Mouse (Mus musculus) heart, postnatal 36 days (tissue): Measurements from ENCODE around the gene Slc50a1. TPM values are rescaled to one million over a fixed set of nuclear protein-coding genes. Genes with fewer than 3 reads are reported as not detected.

ENCODE experiments used
- microRNA-seq, 2 experiments: library from miRNA; unstranded; fragments of <30 nt; microRNA quantifications; one replicate each; pipeline ENCODE4 v1.2.0; 2021; ENCODE audit warnings: borderline number of aligned reads in 2 of 2
- total RNA-seq, 2 experiments: library from RNA; stranded (reverse); gene quantifications; 2 replicates each; pipeline ENCODE4 v1.2.3; 2021

Gene Slc50a1
- total RNA-seq, 2 experiments from 2014 or later = 20.5 to 23.0 TPM

Small RNA genes lying within 50 kb of the gene (microRNA-seq; reads per million reads assigned to microRNA genes)
- 8.7 to 42.4 reads per million in 2 experiments for gene Mir92b

Other genes starting within 250 kb of the Slc50a1 start
- gene Rusc1, start 177.3 kb downstream of the Slc50a1 start, total RNA-seq = 10 to 100 TPM; 24.4 to 25.1 TPM
- gene Gm43738, start 169.5 kb downstream of the Slc50a1 start, total RNA-seq = not detected
- gene Fdps, start 168.6 kb downstream of the Slc50a1 start, total RNA-seq = 10 to 100 TPM; 20.0 to 20.7 TPM
- not detected for gene Pklr, start 134.4 kb downstream of the Slc50a1 start, total RNA-seq
- under 1 TPM; 0.17 to 0.38 TPM for gene Hcn3, start 110.4 kb downstream of the Slc50a1 start, total RNA-seq
- 10 to 100 TPM; 15.8 to 19.9 TPM for gene Clk2, start 105.8 kb downstream of the Slc50a1 start, total RNA-seq
- gene Scamp3, start 93.1 kb downstream of the Slc50a1 start, total RNA-seq = 10 to 100 TPM; 49.8 to 49.9 TPM
- 1 to 10 TPM; 4.6 to 5.5 TPM for gene Fam189b, start 87.4 kb downstream of the Slc50a1 start, total RNA-seq
- 10 to 100 TPM; 21.3 to 21.8 TPM for gene Gba, start 67.6 kb downstream of the Slc50a1 start, total RNA-seq
- 1 to 10 TPM; 6.8 to 9.4 TPM for gene Thbs3, start 55.4 kb downstream of the Slc50a1 start, total RNA-seq
- 10 to 100 TPM; 58.0 to 60.0 TPM for gene Mtx1, start 43.5 kb downstream of the Slc50a1 start, total RNA-seq
- gene Muc1, start 41.5 kb downstream of the Slc50a1 start, total RNA-seq = under 1 TPM; 0.14 to 0.46 TPM
- 10 to 100 TPM; 82.3 to 87.0 TPM for gene Krtcap2, start 24.6 kb downstream of the Slc50a1 start, total RNA-seq
- under 1 TPM; 0.42 to 0.62 TPM for gene Trim46, start 24.3 kb downstream of the Slc50a1 start, total RNA-seq
- gene Dpm3, start 11.2 kb downstream of the Slc50a1 start, total RNA-seq = 10 to 100 TPM; 50.0 to 52.3 TPM
- gene Efna1, start 10.6 kb upstream of the Slc50a1 start, total RNA-seq = 10 to 100 TPM; 28.3 to 42.6 TPM
- not detected for gene Efna3, start 52.4 kb upstream of the Slc50a1 start, total RNA-seq
- under 1 TPM; 0.19 to 0.22 TPM for gene Efna4, start 67.5 kb upstream of the Slc50a1 start, total RNA-seq
- gene Adam15, start 79.4 kb upstream of the Slc50a1 start, total RNA-seq = 10 to 100 TPM; 56.5 to 62.6 TPM
- gene Dcst2, start 91.4 kb upstream of the Slc50a1 start, total RNA-seq = not detected
- not detected for gene Dcst1, start 94.7 kb upstream of the Slc50a1 start, total RNA-seq
- 10 to 100 TPM; 20.8 to 23.5 TPM for gene Zbtb7b, start 124.2 kb upstream of the Slc50a1 start, total RNA-seq
- gene Lenep, start 132.2 kb upstream of the Slc50a1 start, total RNA-seq = under 1 TPM; 0.24 to 0.72 TPM
- gene Flad1, start 141.3 kb upstream of the Slc50a1 start, total RNA-seq = 10 to 100 TPM; 44.0 to 55.1 TPM
- gene Cks1b, start 147.8 kb upstream of the Slc50a1 start, total RNA-seq = 1 to 10 TPM; 5.1 to 5.4 TPM
- 10 to 100 TPM; 34.1 to 36.6 TPM for gene Shc1, start 147.9 kb upstream of the Slc50a1 start, total RNA-seq
- 10 to 100 TPM; 13.8 to 16.6 TPM for gene Pygo2, start 159.6 kb upstream of the Slc50a1 start, total RNA-seq
- gene Pbxip1, start 166.1 kb upstream of the Slc50a1 start, total RNA-seq = 10 to 100 TPM; 57.0 to 58.0 TPM
- 1 to 10 TPM; 7.0 to 9.2 TPM for gene Pmvk, start 184.0 kb upstream of the Slc50a1 start, total RNA-seq
- 1 to 10 TPM; 1.9 to 2.3 TPM for gene Kcnn3, start 249.6 kb upstream of the Slc50a1 start, total RNA-seq